ENCODE assay signal across 14 mouse cellular contexts in genomic region chr17:14714374-14714773, GRCm38 (mm10). TPM values are rescaled to one million over a fixed set of nuclear protein-coding genes. Genes with fewer than 3 reads are reported as not detected.
"Had no signal": no experiment of that assay in that cellular context is flagged by ENCODE, and none has a peak within 500 bp of the region (broad histone marks: within the 10 kb centered on the region; RNA-seq: fewer than 3 reads in every experiment).

No protein-coding gene starts in this region.

- H3K4me1 ChIP-seq: limb, embryonic 10.5 days; liver, embryonic 15.5 days; megakaryocyte, embryonic 14.5 days; stomach, embryonic 15.5 days had no signal

- H3K27ac ChIP-seq: left cerebral cortex, adult 2 months; limb, embryonic 10.5 days; liver, embryonic 15.5 days; macrophage; neural tube, embryonic 13.5 days; stomach, embryonic 15.5 days had no signal

- H3K9me3 ChIP-seq: limb, embryonic 10.5 days; liver, embryonic 15.5 days; megakaryocyte, embryonic 14.5 days; neural tube, embryonic 13.5 days; stomach, embryonic 15.5 days had no signal

- DNase-seq: kidney, postnatal 25 days; right cerebral cortex, postnatal 14 days; thymus, adult 2 months; thymus, postnatal 25 days had no signal

- H3K9ac ChIP-seq: liver, embryonic 15.5 days; lung, embryonic 14.5 days; neural tube, embryonic 13.5 days; stomach, embryonic 15.5 days had no signal

- H3K27me3 ChIP-seq: liver, embryonic 15.5 days; megakaryocyte, embryonic 14.5 days; neural tube, embryonic 13.5 days; stomach, embryonic 15.5 days had no signal

- H3K4me2 ChIP-seq: liver, embryonic 11.5 days; liver, embryonic 15.5 days; lung, embryonic 14.5 days; midbrain, embryonic 11.5 days; neural tube, embryonic 13.5 days; stomach, embryonic 15.5 days had no signal

- H3K36me3 ChIP-seq: limb, embryonic 10.5 days; liver, embryonic 15.5 days; neural tube, embryonic 13.5 days; stomach, embryonic 15.5 days had no signal

- H3K4me3 ChIP-seq: left cerebral cortex, adult 2 months; limb, embryonic 10.5 days; liver, embryonic 15.5 days; megakaryocyte, embryonic 14.5 days; neural tube, embryonic 13.5 days; stomach, embryonic 15.5 days had no signal

RNA-seq across cellular contexts. Expression of gene Thbs2, which starts 20.3 kb away (rescaled TPM):
- polyA plus RNA-seq: macrophage had no signal
